Mouse (Mus musculus): Measurements from ENCODE around the gene Elovl7. TPM values are rescaled to one million over a fixed set of nuclear protein-coding genes. Genes with fewer than 3 reads are reported as not detected.

The Elovl7 gene
- polyA plus RNA-seq, 1 experiment: 13.8 TPM

- Histone ChIP-seq H3K27me3 (ENCODE audit: control insufficient read depth, insufficient read depth, low read length, poor library complexity, severe bottlenecking) (no peaks in the 10 kb centered on the region), H3K27ac (ENCODE audit: insufficient read depth, low read length) (no peak overlapping the region), H3K4me3 (ENCODE audit: low read depth, low read length) (no peak overlapping the region), H3K4me1 (ENCODE audit: control insufficient read depth, insufficient read depth, low read length) (no peaks in the 10 kb centered on the region), H3K9me3 (replicated peaks; ENCODE audit: control insufficient read depth, insufficient read depth, low read length, poor library complexity, severe bottlenecking) (no peaks in the 10 kb centered on the region), H3K9ac (ENCODE audit: low read depth, poor library complexity, severe bottlenecking) (no peak overlapping the region), H3K36me3 (ENCODE audit: control insufficient read depth, insufficient read depth, low read length, poor library complexity, severe bottlenecking) (peaks cover 32% of the 10 kb centered on the region)
- TF ChIP-seq CTCF (IDR thresholded peaks at IDR 0.05; ENCODE audit: low read depth, low read length): no peak
- no peak for TF ChIP-seq EP300 (IDR thresholded peaks at IDR 0.05; ENCODE audit: insufficient read depth, low read depth, low read length)
- TF ChIP-seq POLR2A (IDR thresholded peaks at IDR 0.05; ENCODE audit: insufficient read depth, low read length): no peak
Observed at GRCm38 (mm10) chr13:108184743-108185255, 29.4 kb upstream of the Elovl7 start.

GRCm38 (mm10) chr13:108185530-108185929 lies 28.7 kb upstream of the Elovl7 start:
- no peaks in the 10 kb centered on the region for H3K9me3 ChIP-seq (replicated peaks; ENCODE audit: control insufficient read depth, insufficient read depth, low read length, poor library complexity, severe bottlenecking)
- no peak overlapping the region for H3K4me3 ChIP-seq (ENCODE audit: low read depth, low read length)
- H3K27ac ChIP-seq (ENCODE audit: insufficient read depth, low read length): no peak overlapping the region
- no peaks in the 10 kb centered on the region for H3K27me3 ChIP-seq (ENCODE audit: control insufficient read depth, insufficient read depth, low read length, poor library complexity, severe bottlenecking)
- TF ChIP-seq EP300 (IDR thresholded peaks at IDR 0.05; ENCODE audit: insufficient read depth, low read depth, low read length): no peak
- TF ChIP-seq POLR2A (IDR thresholded peaks at IDR 0.05; ENCODE audit: insufficient read depth, low read length): no peak
- TF ChIP-seq CTCF (IDR thresholded peaks at IDR 0.05; ENCODE audit: low read depth, low read length): no peak
- peaks cover 32% of the 10 kb centered on the region for H3K36me3 ChIP-seq (ENCODE audit: control insufficient read depth, insufficient read depth, low read length, poor library complexity, severe bottlenecking)
- H3K4me1 ChIP-seq (ENCODE audit: control insufficient read depth, insufficient read depth, low read length): no peaks in the 10 kb centered on the region
- no peak overlapping the region for H3K9ac ChIP-seq (ENCODE audit: low read depth, poor library complexity, severe bottlenecking)

- peaks cover 20% of the 10 kb centered on the region for H3K36me3 ChIP-seq (ENCODE audit: control insufficient read depth, insufficient read depth, low read length, poor library complexity, severe bottlenecking)
- H3K9ac ChIP-seq (ENCODE audit: low read depth, poor library complexity, severe bottlenecking): no peak overlapping the region
- no peaks in the 10 kb centered on the region for H3K4me1 ChIP-seq (ENCODE audit: control insufficient read depth, insufficient read depth, low read length)
- TF ChIP-seq CTCF (IDR thresholded peaks at IDR 0.05; ENCODE audit: low read depth, low read length): no peak
- no peak overlapping the region for H3K27ac ChIP-seq (ENCODE audit: insufficient read depth, low read length)
- no peaks in the 10 kb centered on the region for H3K9me3 ChIP-seq (replicated peaks; ENCODE audit: control insufficient read depth, insufficient read depth, low read length, poor library complexity, severe bottlenecking)
- no peaks in the 10 kb centered on the region for H3K27me3 ChIP-seq (ENCODE audit: control insufficient read depth, insufficient read depth, low read length, poor library complexity, severe bottlenecking)
- no peak overlapping the region for H3K4me3 ChIP-seq (ENCODE audit: low read depth, low read length)
Observed at GRCm38 (mm10) chr13:108187994-108188393, 26.2 kb upstream of the Elovl7 start.

GRCm38 (mm10) chr13:108191074-108191720 lies 23.0 kb upstream of the Elovl7 start:
- TF ChIP-seq CTCF (IDR thresholded peaks at IDR 0.05; ENCODE audit: low read depth, low read length): peak; percentile 66
- TF ChIP-seq POLR2A (IDR thresholded peaks at IDR 0.05; ENCODE audit: insufficient read depth, low read length): no peak
- Histone ChIP-seq H3K27me3 (ENCODE audit: control insufficient read depth, insufficient read depth, low read length, poor library complexity, severe bottlenecking) (no peaks in the 10 kb centered on the region), H3K27ac (ENCODE audit: insufficient read depth, low read length) (no peak overlapping the region), H3K9me3 (replicated peaks; ENCODE audit: control insufficient read depth, insufficient read depth, low read length, poor library complexity, severe bottlenecking) (no peaks in the 10 kb centered on the region), H3K4me1 (ENCODE audit: control insufficient read depth, insufficient read depth, low read length) (no peaks in the 10 kb centered on the region), H3K9ac (ENCODE audit: low read depth, poor library complexity, severe bottlenecking) (no peak overlapping the region), H3K4me3 (ENCODE audit: low read depth, low read length) (no peak overlapping the region), H3K36me3 (ENCODE audit: control insufficient read depth, insufficient read depth, low read length, poor library complexity, severe bottlenecking) (peaks cover 11% of the 10 kb centered on the region)

GRCm38 (mm10) chr13:108195474-108195873 lies 18.7 kb upstream of the Elovl7 start:
- Histone ChIP-seq H3K36me3 (ENCODE audit: control insufficient read depth, insufficient read depth, low read length, poor library complexity, severe bottlenecking) (peaks cover 5% of the 10 kb centered on the region), H3K4me1 (ENCODE audit: control insufficient read depth, insufficient read depth, low read length) (no peaks in the 10 kb centered on the region), H3K27me3 (ENCODE audit: control insufficient read depth, insufficient read depth, low read length, poor library complexity, severe bottlenecking) (no peaks in the 10 kb centered on the region), H3K9me3 (replicated peaks; ENCODE audit: control insufficient read depth, insufficient read depth, low read length, poor library complexity, severe bottlenecking) (no peaks in the 10 kb centered on the region), H3K27ac (ENCODE audit: insufficient read depth, low read length) (no peak overlapping the region), H3K4me3 (ENCODE audit: low read depth, low read length) (no peak overlapping the region), H3K9ac (ENCODE audit: low read depth, poor library complexity, severe bottlenecking) (no peak overlapping the region)
- TF ChIP-seq CTCF (IDR thresholded peaks at IDR 0.05; ENCODE audit: low read depth, low read length) (no peak), EP300 (IDR thresholded peaks at IDR 0.05; ENCODE audit: insufficient read depth, low read depth, low read length) (no peak), POLR2A (IDR thresholded peaks at IDR 0.05; ENCODE audit: insufficient read depth, low read length) (no peak)

GRCm38 (mm10) chr13:108204857-108205256 lies 9.3 kb upstream of the Elovl7 start:
- no peak overlapping the region for H3K4me3 ChIP-seq (ENCODE audit: low read depth, low read length)

More at GRCm38 (mm10) chr13:108204857-108205256, 9.3 kb upstream of the Elovl7 start:
- H3K4me1 ChIP-seq (ENCODE audit: control insufficient read depth, insufficient read depth, low read length): no peaks in the 10 kb centered on the region
- TF ChIP-seq POLR2A (IDR thresholded peaks at IDR 0.05; ENCODE audit: insufficient read depth, low read length) (no peak), EP300 (IDR thresholded peaks at IDR 0.05; ENCODE audit: insufficient read depth, low read depth, low read length) (no peak), CTCF (IDR thresholded peaks at IDR 0.05; ENCODE audit: low read depth, low read length) (no peak)
- H3K9me3 ChIP-seq (replicated peaks; ENCODE audit: control insufficient read depth, insufficient read depth, low read length, poor library complexity, severe bottlenecking): no peaks in the 10 kb centered on the region
- H3K9ac ChIP-seq (ENCODE audit: low read depth, poor library complexity, severe bottlenecking): no peak overlapping the region
- H3K36me3 ChIP-seq (ENCODE audit: control insufficient read depth, insufficient read depth, low read length, poor library complexity, severe bottlenecking): no peaks in the 10 kb centered on the region
- H3K27me3 ChIP-seq (ENCODE audit: control insufficient read depth, insufficient read depth, low read length, poor library complexity, severe bottlenecking): no peaks in the 10 kb centered on the region
- H3K27ac ChIP-seq (ENCODE audit: insufficient read depth, low read length): no peak overlapping the region
